Mouse (Mus musculus): ENCODE measurements around the gene Nagk.
"Not testable (repeated sequence)": the region's sequence is repeated elsewhere in the genome, so short reads cannot be mapped to it uniquely, and the experiment has no call there.

Gene Nagk

DNA sequence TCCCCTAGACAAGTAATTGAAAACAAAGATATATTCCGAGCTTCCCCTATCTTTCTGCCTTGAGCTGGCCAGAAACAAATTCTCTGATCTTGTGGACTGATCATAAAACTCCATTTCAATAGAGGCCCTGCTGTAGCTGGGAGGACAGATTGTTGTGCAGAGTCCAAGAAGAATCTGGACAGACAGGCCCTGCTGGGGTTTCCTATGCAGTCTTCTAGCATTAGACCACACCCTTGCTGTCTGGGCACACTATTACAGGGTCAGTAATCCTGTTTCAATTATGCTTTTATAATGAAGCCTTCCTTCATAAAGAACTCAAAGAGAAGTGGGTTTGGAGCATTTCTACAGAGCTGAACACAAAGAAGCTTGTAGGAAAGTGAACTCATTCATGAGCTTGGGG lies 24.2 kb downstream of the Nagk start:
- DNase-seq, result no peak

- DNase-seq, result no peak
Observed at GRCm38 (mm10) chr6:83820727-83821515, 26.1 kb downstream of the Nagk start.

DNA sequence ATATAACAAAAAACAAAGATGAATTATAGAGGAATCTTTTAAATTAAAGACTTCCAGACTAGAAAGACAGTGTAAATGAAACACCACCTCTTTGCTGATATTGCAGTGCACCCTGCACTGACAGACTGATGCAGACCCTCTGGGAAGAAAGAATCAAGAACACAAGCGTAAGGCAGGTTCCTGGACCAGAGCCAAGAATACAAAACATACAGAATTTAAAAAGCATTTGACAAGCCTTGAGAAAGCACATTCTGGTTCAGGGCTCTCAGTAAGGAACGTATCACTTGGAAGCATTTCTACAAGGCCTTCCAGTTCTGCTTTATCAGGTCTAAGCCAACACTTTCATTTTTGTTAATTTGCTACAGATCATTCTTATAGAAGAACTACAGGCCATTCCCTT lies 27.1 kb downstream of the Nagk start:
- no peak for DNase-seq

- no peak for DNase-seq
Observed at GRCm38 (mm10) chr6:83830941-83831605, 36.3 kb downstream of the Nagk start.

DNA sequence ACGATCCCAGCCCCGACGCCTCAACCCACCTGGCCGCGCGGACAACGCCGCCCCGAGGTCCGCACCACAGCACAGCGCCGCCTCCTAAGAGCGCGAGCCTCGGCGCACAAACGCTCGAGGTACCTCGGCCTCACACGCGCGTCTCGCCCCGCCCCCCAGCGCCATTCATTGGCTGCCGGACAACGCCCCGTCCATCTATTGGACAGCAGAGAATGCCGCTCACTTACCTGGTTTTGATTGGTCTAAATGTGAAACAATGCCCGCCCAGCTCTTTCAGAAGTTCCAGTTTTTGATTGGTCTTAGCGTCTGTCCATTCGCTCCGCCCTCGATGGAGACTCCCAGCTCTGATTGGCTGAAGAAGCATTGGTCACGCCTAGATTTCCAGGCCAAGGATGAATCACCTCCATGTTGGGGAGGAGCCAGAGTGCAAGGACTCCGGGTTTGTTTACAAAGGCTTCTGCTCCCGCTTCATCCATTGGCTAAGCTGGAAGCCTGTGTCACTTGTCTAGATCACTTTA lies 36.9 kb downstream of the Nagk start, which contains the start of gene Paip2b:
Gene Paip2b (minus strand): TSS at position 136 of the 518 bp plus-strand sequence.
- DNase-seq, result peak; percentile 100

DNA sequence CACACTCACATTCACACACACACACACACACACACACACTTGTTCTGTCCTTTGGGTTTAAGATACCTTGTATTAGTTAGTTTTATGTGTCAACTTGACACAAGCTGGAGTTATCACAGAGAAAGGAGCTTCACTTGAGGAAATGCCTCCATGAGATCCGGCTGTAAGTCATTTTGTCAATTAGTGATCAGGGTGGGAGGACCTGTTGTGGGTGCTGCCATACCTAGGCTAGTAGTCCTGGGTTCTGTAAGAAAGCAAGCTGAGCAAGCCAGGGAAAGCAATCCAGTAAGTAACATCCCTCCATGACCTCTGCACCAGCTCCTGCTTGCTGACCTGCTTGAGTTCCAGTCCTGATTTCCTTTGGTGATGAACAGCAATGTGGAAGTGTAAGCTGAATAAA lies 37.6 kb downstream of the Nagk start:
- not testable (repeated sequence) for DNase-seq

DNA sequence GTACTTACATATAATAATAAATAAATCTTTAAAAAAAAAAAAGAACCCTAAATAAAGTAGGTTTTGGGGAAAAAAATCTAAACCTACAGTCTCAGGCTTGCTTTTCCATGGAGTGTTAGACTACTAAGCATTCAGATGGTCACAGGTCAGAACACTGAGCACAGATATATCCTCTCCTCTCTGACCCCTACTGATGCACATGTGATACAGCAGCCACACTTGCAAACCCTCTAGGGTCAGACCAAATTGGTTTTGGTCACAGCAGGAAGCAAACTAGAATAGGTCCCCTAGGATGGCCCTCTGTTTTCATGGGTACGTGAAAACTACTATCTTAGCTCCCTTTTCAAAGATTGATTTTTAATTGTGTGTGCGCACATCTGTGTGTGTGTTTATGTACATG lies 42.0 kb downstream of the Nagk start:
- no peak for DNase-seq

DNA sequence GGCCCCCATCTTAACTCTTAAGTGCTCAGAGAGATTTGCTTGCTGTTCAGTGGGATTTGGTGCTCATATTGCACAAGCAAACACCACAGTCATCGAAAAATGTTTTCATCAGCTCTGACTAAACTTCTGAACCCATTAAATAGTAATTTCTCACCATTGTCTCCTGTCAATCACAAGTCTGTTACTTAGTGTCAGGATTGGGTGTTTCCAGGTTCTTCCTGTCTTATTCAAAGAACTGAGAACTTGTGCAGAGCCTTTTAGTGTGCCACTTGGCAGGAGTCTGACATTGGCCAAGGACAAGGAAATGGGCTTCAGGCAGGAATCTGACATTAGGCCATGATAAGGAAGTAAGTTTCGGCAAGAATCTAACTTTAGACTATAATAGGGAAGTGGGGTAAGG lies 43.3 kb downstream of the Nagk start:
- no peak for DNase-seq

DNA sequence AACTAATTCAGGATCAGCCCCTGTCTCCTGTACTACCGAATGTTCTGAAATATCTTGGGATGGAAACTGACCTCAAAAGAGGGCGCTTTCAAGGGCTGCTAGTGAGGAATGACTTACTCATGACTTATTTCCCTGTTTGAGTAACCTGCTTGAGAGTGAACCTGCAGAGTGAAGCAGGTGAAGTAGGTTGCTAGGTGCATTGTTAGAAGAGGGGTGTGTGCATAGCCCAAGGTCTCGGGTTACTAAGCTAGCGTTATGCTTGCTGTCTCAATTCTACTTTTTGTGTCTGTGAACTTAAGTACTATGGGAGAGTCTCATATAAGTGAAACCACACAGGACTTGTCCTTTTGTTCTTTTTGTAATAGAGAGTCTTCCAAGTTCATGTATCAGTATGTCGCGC lies 45.3 kb downstream of the Nagk start:
- no peak for DNase-seq

- DNase-seq, result no peak
Observed at GRCm38 (mm10) chr6:83844913-83845312, 50.1 kb downstream of the Nagk start.

- no peak for DNase-seq
Observed at GRCm38 (mm10) chr6:83846141-83846540, 51.4 kb downstream of the Nagk start.

DNA sequence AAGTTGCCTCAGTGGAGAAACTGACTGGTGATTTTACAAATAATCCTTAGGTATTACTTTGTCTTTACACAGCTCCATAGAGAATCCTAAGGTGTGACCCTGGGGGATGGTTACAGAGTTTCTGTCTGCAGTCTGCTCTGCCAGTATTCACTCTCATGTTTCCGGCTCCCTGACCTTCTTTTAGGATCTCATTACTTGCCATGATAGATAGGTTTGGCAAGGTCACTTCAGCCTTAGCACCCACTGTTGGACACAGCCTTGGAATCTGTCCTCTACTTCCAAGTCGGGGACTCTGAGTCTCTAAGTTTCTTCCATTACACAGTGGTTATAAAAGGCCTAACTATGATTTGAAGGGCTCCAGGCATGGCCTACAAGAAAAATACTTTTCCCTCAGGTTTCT lies 54.7 kb downstream of the Nagk start:
- DNase-seq, result no peak

All from layer of hippocampus, adult 9-11 months (tissue).